Mouse (Mus musculus): Measurements from ENCODE around the gene Syn3. TPM values are rescaled to one million over a fixed set of nuclear protein-coding genes. Genes with fewer than 3 reads are reported as not detected.

Gene Syn3
- polyA plus RNA-seq, 1 experiment, result 9.5 TPM

GRCm38 (mm10) chr10:86256221-86256620 is 242.5 kb downstream of the Syn3 start:
- Histone ChIP-seq H3K4me1 (ENCODE audit: control insufficient read depth, insufficient read depth, low read length) (no peaks in the 10 kb centered on the region), H3K27ac (ENCODE audit: insufficient read depth, low read length) (no peak overlapping the region), H3K4me3 (replicated peaks; ENCODE audit: insufficient read depth, low read depth, low read length) (no peak overlapping the region), H3K27me3 (ENCODE audit: control insufficient read depth, insufficient read depth, low read length) (no peaks in the 10 kb centered on the region; the same call in 1 of the 2 replicates)
- WGBS, result 59% methylated on average over 4 of the region's 4 CpGs
- TF ChIP-seq CTCF (IDR thresholded peaks at IDR 0.05; ENCODE audit: borderline replicate concordance, insufficient read depth, low read depth, low read length) (no peak), POLR2A (IDR thresholded peaks at IDR 0.05; ENCODE audit: borderline replicate concordance, insufficient read depth, low read length) (no peak)
- no peak for DNase-seq

GRCm38 (mm10) chr10:86250149-86250922 is 248.4 kb downstream of the Syn3 start:
- H3K27me3 ChIP-seq (ENCODE audit: control insufficient read depth, insufficient read depth, low read length), result no peaks in the 10 kb centered on the region
- no peak overlapping the region for H3K27ac ChIP-seq (ENCODE audit: insufficient read depth, low read length)
- no peak for TF ChIP-seq POLR2A (IDR thresholded peaks at IDR 0.05; ENCODE audit: borderline replicate concordance, insufficient read depth, low read length)
- no peak for TF ChIP-seq CTCF (IDR thresholded peaks at IDR 0.05; ENCODE audit: borderline replicate concordance, insufficient read depth, low read depth, low read length)
- H3K4me3 ChIP-seq (replicated peaks; ENCODE audit: insufficient read depth, low read depth, low read length), result no peak overlapping the region
- DNase-seq, result no peak
- WGBS, result 76% methylated on average over 7 of the region's 7 CpGs
- H3K4me1 ChIP-seq (ENCODE audit: control insufficient read depth, insufficient read depth, low read length), result no peaks in the 10 kb centered on the region

GRCm38 (mm10) chr10:86249283-86249682 is 249.4 kb downstream of the Syn3 start:
- H3K27ac ChIP-seq (ENCODE audit: insufficient read depth, low read length), result no peak overlapping the region
- H3K27me3 ChIP-seq (ENCODE audit: control insufficient read depth, insufficient read depth, low read length), result no peaks in the 10 kb centered on the region
- H3K4me1 ChIP-seq (ENCODE audit: control insufficient read depth, insufficient read depth, low read length), result 0 out of 2 replicates have a peak, but pooled peaks cover 1% of the 10 kb centered on the region
- WGBS, result 54% methylated on average over 1 of the region's 1 CpGs
- no peak overlapping the region for H3K4me3 ChIP-seq (replicated peaks; ENCODE audit: insufficient read depth, low read depth, low read length)
- DNase-seq, result no peak
- TF ChIP-seq POLR2A (IDR thresholded peaks at IDR 0.05; ENCODE audit: borderline replicate concordance, insufficient read depth, low read length), result no peak

- H3K4me1 ChIP-seq (ENCODE audit: control insufficient read depth, insufficient read depth, low read length), result 0 out of 2 replicates have a peak, but pooled peaks cover 2% of the 10 kb centered on the region
- WGBS, result 66% methylated on average over 3 of the region's 3 CpGs
- no peaks in the 10 kb centered on the region for H3K27me3 ChIP-seq (ENCODE audit: control insufficient read depth, insufficient read depth, low read length)
- DNase-seq, result no peak
- H3K27ac ChIP-seq (ENCODE audit: insufficient read depth, low read length), result no peak overlapping the region
- no peak overlapping the region for H3K4me3 ChIP-seq (replicated peaks; ENCODE audit: insufficient read depth, low read depth, low read length)
- no peak for TF ChIP-seq CTCF (IDR thresholded peaks at IDR 0.05; ENCODE audit: borderline replicate concordance, insufficient read depth, low read depth, low read length)
- no peak for TF ChIP-seq POLR2A (IDR thresholded peaks at IDR 0.05; ENCODE audit: borderline replicate concordance, insufficient read depth, low read length)
These were observed 249.9 kb downstream of the Syn3 start for GRCm38 (mm10) chr10:86248807-86249206.

GRCm38 (mm10) chr10:86248131-86248740 is 250.5 kb downstream of the Syn3 start:
- WGBS, result 85% methylated on average over 10 of the region's 10 CpGs
- no peak overlapping the region for H3K27ac ChIP-seq (ENCODE audit: insufficient read depth, low read length)
- no peaks in the 10 kb centered on the region for H3K27me3 ChIP-seq (ENCODE audit: control insufficient read depth, insufficient read depth, low read length)
- no peak for DNase-seq
- no peak overlapping the region for H3K4me3 ChIP-seq (replicated peaks; ENCODE audit: insufficient read depth, low read depth, low read length)
- TF ChIP-seq CTCF (IDR thresholded peaks at IDR 0.05; ENCODE audit: borderline replicate concordance, insufficient read depth, low read depth, low read length), result no peak
- TF ChIP-seq POLR2A (IDR thresholded peaks at IDR 0.05; ENCODE audit: borderline replicate concordance, insufficient read depth, low read length), result no peak
- H3K4me1 ChIP-seq (ENCODE audit: control insufficient read depth, insufficient read depth, low read length), result 0 out of 2 replicates have a peak, but pooled peaks cover 2% of the 10 kb centered on the region

- 0 out of 2 replicates have a peak, but pooled peaks cover 2% of the 10 kb centered on the region for H3K4me1 ChIP-seq (ENCODE audit: control insufficient read depth, insufficient read depth, low read length)
- no peak for DNase-seq
- no peaks in the 10 kb centered on the region for H3K27me3 ChIP-seq (ENCODE audit: control insufficient read depth, insufficient read depth, low read length)
- H3K4me3 ChIP-seq (replicated peaks; ENCODE audit: insufficient read depth, low read depth, low read length), result no peak overlapping the region
- 94% methylated on average over 7 of the region's 7 CpGs for WGBS
- TF ChIP-seq POLR2A (IDR thresholded peaks at IDR 0.05; ENCODE audit: borderline replicate concordance, insufficient read depth, low read length) (no peak), CTCF (IDR thresholded peaks at IDR 0.05; ENCODE audit: borderline replicate concordance, insufficient read depth, low read depth, low read length) (no peak)
- H3K27ac ChIP-seq (ENCODE audit: insufficient read depth, low read length), result no peak overlapping the region
These were observed 253.3 kb downstream of the Syn3 start for GRCm38 (mm10) chr10:86245396-86245795.

- Histone ChIP-seq H3K4me3 (replicated peaks; ENCODE audit: insufficient read depth, low read depth, low read length) (no peak overlapping the region), H3K4me1 (ENCODE audit: control insufficient read depth, insufficient read depth, low read length) (0 out of 2 replicates have a peak, but pooled peaks cover 2% of the 10 kb centered on the region), H3K27me3 (ENCODE audit: control insufficient read depth, insufficient read depth, low read length) (no peaks in the 10 kb centered on the region), H3K27ac (ENCODE audit: insufficient read depth, low read length) (no peak overlapping the region)
- DNase-seq, result no peak
- WGBS, result 91% methylated on average over 6 of the region's 6 CpGs
- TF ChIP-seq POLR2A (IDR thresholded peaks at IDR 0.05; ENCODE audit: borderline replicate concordance, insufficient read depth, low read length) (no peak), CTCF (IDR thresholded peaks at IDR 0.05; ENCODE audit: borderline replicate concordance, insufficient read depth, low read depth, low read length) (no peak)
These were observed 255.2 kb downstream of the Syn3 start for GRCm38 (mm10) chr10:86243525-86243924.

- Histone ChIP-seq H3K27me3 (ENCODE audit: control insufficient read depth, insufficient read depth, low read length) (no peaks in the 10 kb centered on the region), H3K27ac (ENCODE audit: insufficient read depth, low read length) (no peak overlapping the region), H3K4me3 (replicated peaks; ENCODE audit: insufficient read depth, low read depth, low read length) (no peak overlapping the region), H3K4me1 (ENCODE audit: control insufficient read depth, insufficient read depth, low read length) (0 out of 2 replicates have a peak, but pooled peaks cover 2% of the 10 kb centered on the region)
- TF ChIP-seq CTCF (IDR thresholded peaks at IDR 0.05; ENCODE audit: borderline replicate concordance, insufficient read depth, low read depth, low read length) (no peak), POLR2A (IDR thresholded peaks at IDR 0.05; ENCODE audit: borderline replicate concordance, insufficient read depth, low read length) (no peak)
- WGBS, result 95% methylated on average over 3 of the region's 3 CpGs
- DNase-seq, result no peak
These were observed 256.0 kb downstream of the Syn3 start for GRCm38 (mm10) chr10:86242721-86243120.
